Mouse (Mus musculus) liver, postnatal 0 days (tissue): Measurements from ENCODE around the gene Zdhhc21.

Source experiments
- CTCF ChIP-seq: sonication (generic); IDR thresholded peaks from 2 replicates; pipeline ENCODE4 v1.5.1; 2016; ENCODE audit warnings: antibody characterized with exemption, low read depth
- EP300 ChIP-seq: IDR thresholded peaks from 2 replicates; pipeline ENCODE4 v1.6.1; 2016; ENCODE audit warnings: antibody characterized with exemption, low read depth, mild to moderate bottlenecking

- no peak for TF ChIP-seq CTCF
- no peak for TF ChIP-seq EP300
These were observed 11.2 kb upstream of the Zdhhc21 start for GRCm38 (mm10) chr4:82870931-82871330.
